Mouse (Mus musculus): ENCODE results near the gene Col5a1.

DNA sequence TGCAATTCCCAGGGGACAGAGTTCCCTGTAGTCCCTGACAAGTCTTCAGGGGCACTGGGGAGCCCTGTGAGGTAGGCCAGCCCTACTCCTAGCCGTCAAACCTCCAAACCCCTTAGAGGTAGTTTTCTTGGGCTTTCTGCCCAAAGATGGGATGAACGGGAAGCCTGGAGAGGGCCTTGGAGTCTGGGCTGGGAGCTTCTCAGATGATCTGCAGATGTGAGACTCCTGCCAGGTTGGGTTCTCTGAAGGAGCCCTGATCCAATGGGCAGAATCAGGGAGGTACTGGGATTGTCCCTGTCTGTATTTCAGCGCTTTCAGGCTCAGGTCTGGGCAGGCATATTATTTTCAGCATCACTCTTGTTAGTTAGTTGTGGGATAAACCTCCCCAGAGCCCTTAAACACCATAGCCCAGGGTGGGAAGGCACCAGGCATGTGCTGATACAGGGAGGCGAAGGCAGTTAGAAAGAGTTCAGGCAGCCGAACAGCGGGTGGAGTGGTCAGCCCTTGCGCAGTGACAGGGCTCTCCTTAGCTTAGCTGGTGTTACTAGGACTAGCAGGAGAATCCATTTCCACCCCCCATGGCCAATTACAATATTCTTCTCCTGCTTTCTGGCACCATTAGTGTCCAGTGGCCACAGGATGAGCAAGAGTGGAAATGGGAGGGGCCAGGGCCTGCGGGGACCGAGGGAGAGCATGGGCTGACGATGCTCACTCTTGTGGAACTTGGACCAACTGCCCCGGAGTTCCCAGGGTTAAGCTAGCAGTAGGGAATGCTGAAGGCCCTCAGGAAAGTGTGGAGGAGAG, 1.4 kb downstream of the Col5a1 start:
- no peak for TF ChIP-seq CTCF (IDR thresholded peaks at IDR 0.05; ENCODE audit: low read depth)
- no peak for TF ChIP-seq EP300 (IDR thresholded peaks at IDR 0.05; ENCODE audit: low read depth)
